Mouse (Mus musculus): ENCODE data around the gene Slxl1. TPM values are rescaled to one million over a fixed set of nuclear protein-coding genes. Genes with fewer than 3 reads are reported as not detected.
"Not testable (repeated sequence)": the region's sequence is repeated elsewhere in the genome, so short reads cannot be mapped to it uniquely, and the experiment has no call there.

Slxl1 gene
- not detected in 2 replicates for total RNA-seq (2014; fragmentation: Nextera tagmentation)
- total RNA-seq (2017) = not detected in 2 replicates

- ATAC-seq (replicated peaks; ENCODE audit: poor library complexity, severe bottlenecking) = not testable (repeated sequence)
Measured at GRCm38 (mm10) chrX:55226576-55226975, at the start of gene Slxl1. Gene Slxl1, plus strand, starts transcription at chrX:55226876.

Data from granulocyte monocyte progenitor cell, adult 5-6 weeks (primary cell).